Mouse (Mus musculus) midbrain, postnatal 0 days (tissue): Measurements from ENCODE around the gene Aff3. TPM values are rescaled to one million over a fixed set of nuclear protein-coding genes. Genes with fewer than 3 reads are reported as not detected.

Experiments
- ATAC-seq: fragments of 200-750 bp; cut with Nextera tagmentation; 2 replicates; pipeline ENCODE4 v1.8.0; 2017; ENCODE audit warnings: moderate number of reproducible peaks, mild to moderate bottlenecking, moderate TSS enrichment, moderate library complexity; ENCODE audit not compliant: low FRiP score
- DNase-seq: peaks from one replicate; pipeline ENCODE4 v3.0.0-alpha.2; 2015; ENCODE audit warnings: low spot score
- H3K27ac ChIP-seq: fragments of 300-500 bp; sonication (generic); 2 replicates; pipeline ENCODE4 v1.5.1; 2014; ENCODE audit warnings: low read depth, mild to moderate bottlenecking, low read length, mixed read lengths
- H3K27me3 ChIP-seq: fragments of 300-500 bp; sonication (generic); 2 replicates; pipeline ENCODE4 v1.6.1; 2014; ENCODE audit warnings: low read length, control low read depth, mixed read lengths; ENCODE audit not compliant: insufficient read depth
- H3K36me3 ChIP-seq: fragments of 300-500 bp; sonication (generic); 2 replicates; pipeline ENCODE4 v1.6.1; 2014; ENCODE audit warnings: low read length, control low read depth, mixed read lengths; ENCODE audit not compliant: insufficient read depth
- H3K4me1 ChIP-seq: fragments of 300-500 bp; sonication (generic); 2 replicates; pipeline ENCODE4 v1.6.1; 2014; ENCODE audit warnings: mild to moderate bottlenecking, control low read depth, antibody characterized with exemption, low read length, mixed read lengths; ENCODE audit not compliant: insufficient read depth
- H3K4me2 ChIP-seq: fragments of 300-500 bp; sonication (generic); 2 replicates; pipeline ENCODE4 v1.6.1; 2014; ENCODE audit warnings: low read depth, mild to moderate bottlenecking, low read length, mixed read lengths; ENCODE audit not compliant: poor library complexity, severe bottlenecking
- H3K4me3 ChIP-seq: fragments of 300-500 bp; sonication (generic); 2 replicates; pipeline ENCODE4 v1.5.1; 2014; ENCODE audit warnings: low read depth, mild to moderate bottlenecking, low read length, moderate library complexity
- H3K9ac ChIP-seq: fragments of 300-500 bp; sonication (generic); replicated peaks from 2 replicates; pipeline ENCODE4 v1.6.1; 2014; ENCODE audit warnings: mild to moderate bottlenecking, low read length, moderate library complexity, mixed read lengths; ENCODE audit not compliant: poor library complexity, severe bottlenecking
- H3K9me3 ChIP-seq: fragments of 300-500 bp; sonication (generic); 2 replicates; pipeline ENCODE4 v1.6.1; 2016; ENCODE audit warnings: low read length, control low read depth
- CTCF ChIP-seq: IDR thresholded peaks from 2 replicates; pipeline ENCODE4 v1.5.1; 2016; ENCODE audit warnings: antibody characterized with exemption, mild to moderate bottlenecking
- WGBS: fragments of 180-500 bp; shearing (Covaris S2); extraction: QIAGEN DNeasy Blood & Tissue Kit; methylation state at CpG from one replicate; pipeline ENCODE4 v1.1.7; 2014; 5-methylcytosine and 5-hydroxymethylcytosine counted together
- polyA plus RNA-seq: library from polyadenylated mRNA; unstranded; fragments of >200 nt; fragmentation: Nextera tagmentation; extraction: Ambion mirVana; gene quantifications from 2 replicates; pipeline ENCODE4 v1.2.1, GENCODE M21; 2015
- total RNA-seq: library from RNA; depleted of rRNA; stranded (reverse); fragments of >200 nt; gene quantifications from 2 replicates; pipeline ENCODE4 v1.2.3, GENCODE M21; 2014

Aff3 gene
- total and polyA plus RNA-seq, 2 experiments from 2014 or later: 20.6 to 61.2 TPM

DNA sequence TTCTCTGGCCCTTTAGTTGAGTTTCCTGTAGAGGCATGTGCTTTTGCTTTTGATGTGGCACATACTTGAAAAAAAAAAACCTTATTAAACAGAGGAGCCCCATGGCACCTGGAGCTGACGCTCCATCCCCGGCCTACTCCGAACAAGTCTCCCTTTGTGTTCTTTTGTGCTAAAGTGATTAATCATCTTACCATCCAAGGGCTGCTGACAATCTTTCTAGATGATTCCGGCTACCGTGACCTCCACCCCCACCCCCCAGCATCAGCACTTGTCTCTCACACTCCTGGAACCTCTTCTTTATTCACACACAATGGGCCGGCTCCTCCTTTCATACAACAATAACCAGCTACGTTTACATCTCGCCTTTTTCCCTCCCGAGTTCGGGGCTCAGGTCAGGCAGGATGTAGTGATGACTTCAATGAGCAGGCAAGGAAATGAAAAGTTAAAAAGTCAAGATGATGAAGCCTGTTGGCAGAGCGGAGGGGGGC, 269.5 kb downstream of the Aff3 start:
- DNase-seq: no peak
- no peak for TF ChIP-seq CTCF
- Histone ChIP-seq H3K9ac (no peak overlapping the region), H3K4me2 (no peak overlapping the region), H3K9me3 (no peaks in the 10 kb centered on the region), H3K36me3 (no peaks in the 10 kb centered on the region), H3K4me3 (no peak overlapping the region), H3K4me1 (peaks cover 3% of the 10 kb centered on the region; the same call in 1 of the 2 replicates), H3K27ac (no peak overlapping the region), H3K27me3 (no peaks in the 10 kb centered on the region)
- 28% methylated on average over 11 of the region's 11 CpGs for WGBS
- ATAC-seq: no peak

- ATAC-seq: peak; percentile 11; the same call in 1 of the 2 replicates
Observed at GRCm38 (mm10) chr1:38394493-38394892, 270.3 kb downstream of the Aff3 start.

DNA sequence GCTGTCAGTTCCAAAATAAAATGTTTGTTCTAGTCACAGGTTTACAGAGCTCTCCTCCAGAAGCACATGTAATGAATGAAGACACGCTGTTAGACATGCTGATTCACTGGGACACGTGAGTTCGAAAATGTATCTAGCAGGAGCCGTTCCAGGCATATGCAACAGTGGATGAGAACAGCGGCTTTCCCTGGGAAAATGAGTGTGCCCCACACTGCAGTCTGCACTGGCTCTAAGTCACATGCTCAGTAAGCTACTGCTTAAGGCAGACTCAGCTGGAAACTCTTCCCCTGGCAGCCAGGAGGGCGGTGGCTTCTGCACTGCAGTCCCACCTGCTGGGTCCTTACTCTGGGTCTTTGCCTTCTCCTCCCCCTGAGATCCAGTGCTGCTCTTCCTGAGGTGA, 271.2 kb downstream of the Aff3 start:
- Histone ChIP-seq H3K4me2 (no peak overlapping the region), H3K9ac (no peak overlapping the region), H3K27ac (no peak overlapping the region), H3K4me3 (no peak overlapping the region), H3K4me1 (peaks cover 3% of the 10 kb centered on the region; the same call in 1 of the 2 replicates), H3K27me3 (no peaks in the 10 kb centered on the region), H3K36me3 (no peaks in the 10 kb centered on the region), H3K9me3 (no peaks in the 10 kb centered on the region)
- 11% methylated on average over 6 of the region's 6 CpGs for WGBS
- DNase-seq (no peak), ATAC-seq (no peak)
- no peak for TF ChIP-seq CTCF

More at GRCm38 (mm10) chr1:38394493-38394892, 270.3 kb downstream of the Aff3 start:
- Histone ChIP-seq H3K9me3 (no peaks in the 10 kb centered on the region), H3K27me3 (no peaks in the 10 kb centered on the region), H3K27ac (no peak overlapping the region), H3K4me3 (no peak overlapping the region), H3K4me2 (no peak overlapping the region), H3K4me1 (peaks cover 3% of the 10 kb centered on the region; the same call in 1 of the 2 replicates), H3K36me3 (no peaks in the 10 kb centered on the region), H3K9ac (no peak overlapping the region)
- no peak for TF ChIP-seq CTCF
- 33% methylated on average over 5 of the region's 5 CpGs for WGBS
- no peak for DNase-seq

GRCm38 (mm10) chr1:38392928-38393327, 271.8 kb downstream of the Aff3 start:
- peak; percentile 91 for DNase-seq
- H3K27ac ChIP-seq: no peak overlapping the region

GRCm38 (mm10) chr1:38390886-38391249, 273.9 kb downstream of the Aff3 start:
- ATAC-seq (no peak), DNase-seq (peak; percentile 78)
- H3K27me3 ChIP-seq: no peaks in the 10 kb centered on the region
- no peak overlapping the region for H3K9ac ChIP-seq
- H3K36me3 ChIP-seq: no peaks in the 10 kb centered on the region
- peaks cover 3% of the 10 kb centered on the region; the same call in 1 of the 2 replicates for H3K4me1 ChIP-seq
- H3K9me3 ChIP-seq: no peaks in the 10 kb centered on the region
- no peak overlapping the region for H3K27ac ChIP-seq
- no peak overlapping the region for H3K4me3 ChIP-seq
- peak; percentile 77 for TF ChIP-seq CTCF
- WGBS: 70% methylated on average over 7 of the region's 7 CpGs
- H3K4me2 ChIP-seq: no peak overlapping the region

More at GRCm38 (mm10) chr1:38392928-38393327, 271.8 kb downstream of the Aff3 start:
- peak; percentile 85 for TF ChIP-seq CTCF
- no peak for ATAC-seq
- H3K9ac ChIP-seq: no peak overlapping the region
- no peaks in the 10 kb centered on the region for H3K9me3 ChIP-seq
- no peak overlapping the region for H3K4me3 ChIP-seq
- no peaks in the 10 kb centered on the region for H3K27me3 ChIP-seq
- 51% methylated on average over 2 of the region's 2 CpGs for WGBS
- H3K36me3 ChIP-seq: no peaks in the 10 kb centered on the region
- peaks cover 3% of the 10 kb centered on the region; the same call in 1 of the 2 replicates for H3K4me1 ChIP-seq
- no peak overlapping the region for H3K4me2 ChIP-seq

GRCm38 (mm10) chr1:38390235-38390885, 274.4 kb downstream of the Aff3 start:
- peaks cover 3% of the 10 kb centered on the region; the same call in 1 of the 2 replicates for H3K4me1 ChIP-seq
- no peaks in the 10 kb centered on the region for H3K27me3 ChIP-seq
- DNase-seq (no peak), ATAC-seq (no peak)
- H3K36me3 ChIP-seq: no peaks in the 10 kb centered on the region
- H3K27ac ChIP-seq: no peak overlapping the region
- H3K4me3 ChIP-seq: no peak overlapping the region
- WGBS: 52% methylated on average over 17 of the region's 17 CpGs
- no peak overlapping the region for H3K4me2 ChIP-seq
- no peaks in the 10 kb centered on the region for H3K9me3 ChIP-seq
- no peak for TF ChIP-seq CTCF
- no peak overlapping the region for H3K9ac ChIP-seq
